Mouse (Mus musculus): ENCODE data around the gene Peli1. TPM values are rescaled to one million over a fixed set of nuclear protein-coding genes. Genes with fewer than 3 reads are reported as not detected.
"Not testable (repeated sequence)": the region's sequence is repeated elsewhere in the genome, so short reads cannot be mapped to it uniquely, and the experiment has no call there.

Gene Peli1
- polyA plus RNA-seq, 1 experiment, result 1.4 TPM

DNA sequence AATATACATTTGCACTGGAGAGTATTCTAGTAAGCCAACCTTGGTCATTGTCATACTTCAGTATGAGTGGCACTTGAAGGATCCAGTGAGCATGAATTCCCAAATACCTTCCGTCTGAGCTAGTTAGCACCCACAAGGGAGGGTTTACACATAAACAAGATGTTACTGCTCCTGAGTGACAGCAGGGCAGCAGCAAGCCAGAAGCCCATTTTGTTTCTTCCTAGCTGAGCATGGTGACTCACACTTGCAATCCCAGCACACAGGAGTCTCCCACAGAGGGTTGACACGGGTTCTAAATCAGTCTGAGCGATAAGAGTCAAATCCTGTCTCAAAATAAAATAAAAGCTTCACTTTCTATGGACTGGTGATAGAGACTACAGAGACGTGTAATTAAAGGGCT is 66.5 kb downstream of the Peli1 start:
- Histone ChIP-seq H3K27me3 (ENCODE audit: control insufficient read depth) (no peaks in the 10 kb centered on the region), H3K9me3 (ENCODE audit: control insufficient read depth, low read length) (no peaks in the 10 kb centered on the region), H3K36me3 (ENCODE audit: control insufficient read depth) (peaks cover 10% of the 10 kb centered on the region), H3K4me3 (replicated peaks) (no peak overlapping the region), H3K4me1 (ENCODE audit: control insufficient read depth) (no peaks in the 10 kb centered on the region)
- TF ChIP-seq GATA1 (IDR thresholded peaks at IDR 0.05; ENCODE audit: low read length) (no peak), TAL1 (IDR thresholded peaks at IDR 0.05; ENCODE audit: low read length) (no peak)

- Histone ChIP-seq H3K4me1 (ENCODE audit: control insufficient read depth) (peaks cover 10% of the 10 kb centered on the region), H3K36me3 (ENCODE audit: control insufficient read depth) (no peaks in the 10 kb centered on the region), H3K27me3 (ENCODE audit: control insufficient read depth) (no peaks in the 10 kb centered on the region), H3K9me3 (ENCODE audit: control insufficient read depth, low read length) (no peaks in the 10 kb centered on the region), H3K4me3 (replicated peaks) (no peak overlapping the region)
- no peak for TF ChIP-seq TAL1 (IDR thresholded peaks at IDR 0.05; ENCODE audit: low read length)
- no peak for TF ChIP-seq GATA1 (IDR thresholded peaks at IDR 0.05; ENCODE audit: low read length)
Measured at GRCm38 (mm10) chr11:21162093-21162492, 71.0 kb downstream of the Peli1 start.

- Histone ChIP-seq H3K4me3 (replicated peaks) (no peak overlapping the region), H3K36me3 (ENCODE audit: control insufficient read depth) (no peaks in the 10 kb centered on the region), H3K9me3 (ENCODE audit: control insufficient read depth, low read length) (no peaks in the 10 kb centered on the region), H3K27me3 (ENCODE audit: control insufficient read depth) (no peaks in the 10 kb centered on the region), H3K4me1 (ENCODE audit: control insufficient read depth) (peaks cover 13% of the 10 kb centered on the region)
- TF ChIP-seq GATA1 (IDR thresholded peaks at IDR 0.05; ENCODE audit: low read length) (no peak), TAL1 (IDR thresholded peaks at IDR 0.05; ENCODE audit: low read length) (no peak)
Measured at GRCm38 (mm10) chr11:21163143-21163542, 72.1 kb downstream of the Peli1 start.

DNA sequence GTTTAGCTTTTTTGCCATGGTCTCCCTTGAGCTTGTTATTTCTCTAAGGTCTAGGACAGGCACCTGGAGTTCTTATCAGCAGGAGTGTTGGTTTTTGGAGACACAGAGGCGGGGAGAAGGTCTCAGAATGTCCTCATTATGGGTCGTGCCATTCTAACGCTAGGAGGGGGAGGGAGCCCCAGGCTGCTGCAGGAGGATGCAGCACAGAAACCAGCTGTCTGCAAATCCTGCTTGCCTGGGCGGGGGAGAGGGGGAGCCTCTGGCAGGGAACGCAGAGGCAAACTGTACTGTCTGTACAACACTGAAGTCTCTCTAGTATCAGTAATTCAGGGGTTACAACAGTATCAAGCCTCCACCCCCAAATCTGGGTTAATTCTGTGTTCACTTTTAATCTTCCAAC is 72.6 kb downstream of the Peli1 start:
- TF ChIP-seq GATA1 (IDR thresholded peaks at IDR 0.05; ENCODE audit: low read length) (no peak), TAL1 (IDR thresholded peaks at IDR 0.05; ENCODE audit: low read length) (no peak)
- Histone ChIP-seq H3K9me3 (ENCODE audit: control insufficient read depth, low read length) (no peaks in the 10 kb centered on the region), H3K27me3 (ENCODE audit: control insufficient read depth) (no peaks in the 10 kb centered on the region), H3K4me1 (ENCODE audit: control insufficient read depth) (peaks cover 13% of the 10 kb centered on the region), H3K4me3 (replicated peaks) (no peak overlapping the region), H3K36me3 (ENCODE audit: control insufficient read depth) (no peaks in the 10 kb centered on the region)

- H3K4me3 ChIP-seq (replicated peaks), result no peak overlapping the region
- H3K4me1 ChIP-seq (ENCODE audit: control insufficient read depth), result peaks cover 13% of the 10 kb centered on the region
- no peak for TF ChIP-seq GATA1 (IDR thresholded peaks at IDR 0.05; ENCODE audit: low read length)
- TF ChIP-seq TAL1 (IDR thresholded peaks at IDR 0.05; ENCODE audit: low read length), result no peak
- no peaks in the 10 kb centered on the region; the same call in 1 of the 2 replicates for H3K9me3 ChIP-seq (ENCODE audit: control insufficient read depth, low read length)
- H3K27me3 ChIP-seq (ENCODE audit: control insufficient read depth), result no peaks in the 10 kb centered on the region
- no peaks in the 10 kb centered on the region for H3K36me3 ChIP-seq (ENCODE audit: control insufficient read depth)
Measured at GRCm38 (mm10) chr11:21164312-21164993, 73.4 kb downstream of the Peli1 start.

DNA sequence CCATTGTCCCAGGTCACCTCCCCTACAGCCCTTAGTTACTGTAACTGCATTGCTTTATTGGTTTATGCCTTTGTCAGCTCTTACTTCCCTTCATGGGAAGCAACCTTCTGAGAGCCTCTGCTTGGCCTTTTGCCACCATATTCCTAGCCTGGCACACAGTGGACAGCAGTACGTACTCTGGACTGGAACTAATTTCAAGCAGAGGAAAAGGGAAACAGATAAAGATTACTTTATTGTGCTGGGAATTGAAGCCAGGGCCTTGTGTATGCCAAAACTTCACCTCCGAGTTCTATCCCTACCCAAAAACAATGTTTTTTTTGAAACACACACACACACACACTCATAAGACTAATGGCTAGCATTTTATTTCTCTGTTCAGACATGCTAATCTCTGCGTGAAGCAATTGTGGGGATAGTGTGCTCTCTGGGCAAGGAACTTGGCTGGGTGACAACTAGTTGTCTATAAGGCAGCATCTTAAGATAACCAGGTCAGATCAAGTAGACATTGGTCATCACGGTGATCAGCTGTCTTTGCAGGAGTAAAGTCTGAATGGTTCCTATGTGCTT is 74.0 kb downstream of the Peli1 start:
- no peaks in the 10 kb centered on the region; the same call in 1 of the 2 replicates for H3K9me3 ChIP-seq (ENCODE audit: control insufficient read depth, low read length)
- no peaks in the 10 kb centered on the region for H3K36me3 ChIP-seq (ENCODE audit: control insufficient read depth)
- no peaks in the 10 kb centered on the region for H3K27me3 ChIP-seq (ENCODE audit: control insufficient read depth)
- TF ChIP-seq TAL1 (IDR thresholded peaks at IDR 0.05; ENCODE audit: low read length), result no peak
- TF ChIP-seq GATA1 (IDR thresholded peaks at IDR 0.05; ENCODE audit: low read length), result no peak
- H3K4me1 ChIP-seq (ENCODE audit: control insufficient read depth), result peaks cover 13% of the 10 kb centered on the region
- no peak overlapping the region for H3K4me3 ChIP-seq (replicated peaks)

DNA sequence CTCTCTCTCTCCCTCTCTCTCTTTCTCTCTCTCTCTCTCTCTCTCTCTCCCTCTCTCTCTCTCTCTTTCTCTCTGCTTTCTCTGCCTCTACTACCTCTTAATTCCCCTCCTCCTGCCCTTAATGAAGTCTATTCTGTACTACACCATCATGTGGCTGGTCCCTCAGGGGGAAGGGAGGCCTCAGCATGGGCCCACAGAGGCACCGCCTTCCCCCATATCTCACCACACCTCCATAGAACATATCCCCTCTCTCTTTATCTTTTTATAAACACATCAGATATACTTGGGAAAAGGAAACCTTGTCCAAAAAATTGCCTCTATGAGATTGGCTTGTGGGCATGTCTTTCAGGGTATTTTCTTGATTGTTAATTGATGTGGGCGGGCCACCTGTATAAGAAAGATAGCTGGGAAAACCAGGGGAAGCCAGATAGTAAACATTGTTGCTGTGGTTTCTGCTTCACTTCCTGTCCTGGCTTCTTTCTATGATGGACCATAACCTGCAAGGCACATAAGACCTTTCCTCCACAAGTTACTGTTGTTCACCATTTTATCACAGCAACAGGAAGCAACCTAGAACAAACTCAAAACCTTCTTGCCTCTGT is 75.5 kb downstream of the Peli1 start:
- Histone ChIP-seq H3K27me3 (ENCODE audit: control insufficient read depth) (no peaks in the 10 kb centered on the region), H3K4me1 (ENCODE audit: control insufficient read depth) (peaks cover 13% of the 10 kb centered on the region), H3K36me3 (ENCODE audit: control insufficient read depth) (no peaks in the 10 kb centered on the region), H3K9me3 (ENCODE audit: control insufficient read depth, low read length) (no peaks in the 10 kb centered on the region; the same call in 1 of the 2 replicates), H3K4me3 (replicated peaks) (no peak overlapping the region)
- TF ChIP-seq TAL1 (IDR thresholded peaks at IDR 0.05; ENCODE audit: low read length), result no peak
- no peak for TF ChIP-seq GATA1 (IDR thresholded peaks at IDR 0.05; ENCODE audit: low read length)

- Histone ChIP-seq H3K4me1 (ENCODE audit: control insufficient read depth) (peaks cover 19% of the 10 kb centered on the region), H3K9me3 (ENCODE audit: control insufficient read depth, low read length) (no peaks in the 10 kb centered on the region; the same call in 1 of the 2 replicates)
- TF ChIP-seq GATA1 (IDR thresholded peaks at IDR 0.05; ENCODE audit: low read length) (no peak), TAL1 (IDR thresholded peaks at IDR 0.05; ENCODE audit: low read length) (no peak)
Measured at GRCm38 (mm10) chr11:21168828-21169607, 77.9 kb downstream of the Peli1 start.

GRCm38 (mm10) chr11:21169608-21169860 is 78.4 kb downstream of the Peli1 start:
- not testable (repeated sequence) for H3K9me3 ChIP-seq (ENCODE audit: control insufficient read depth, low read length); H3K36me3 ChIP-seq (ENCODE audit: control insufficient read depth); H3K4me3 ChIP-seq (replicated peaks); H3K27me3 ChIP-seq (ENCODE audit: control insufficient read depth)
- peaks cover 19% of the 10 kb centered on the region for H3K4me1 ChIP-seq (ENCODE audit: control insufficient read depth)

More at GRCm38 (mm10) chr11:21168828-21169607, 77.9 kb downstream of the Peli1 start:
- no peaks in the 10 kb centered on the region for H3K27me3 ChIP-seq (ENCODE audit: control insufficient read depth)
- no peak overlapping the region for H3K4me3 ChIP-seq (replicated peaks)
- H3K36me3 ChIP-seq (ENCODE audit: control insufficient read depth), result no peaks in the 10 kb centered on the region

Measured in erythroblast, embryonic 14.5 days (primary cell).